Mouse (Mus musculus) embryonic facial prominence, embryonic 15.5 days (tissue): Measurements from ENCODE around the gene Dmbt1. TPM values are rescaled to one million over a fixed set of nuclear protein-coding genes. Genes with fewer than 3 reads are reported as not detected.
"Not testable (repeated sequence)": the region's sequence is repeated elsewhere in the genome, so short reads cannot be mapped to it uniquely, and the experiment has no call there.

Experiments
- ATAC-seq: fragments of 200-750 bp; cut with Nextera tagmentation; 2 replicates; pipeline ENCODE4 v1.8.0; 2017; ENCODE audit warnings: low read depth, moderate TSS enrichment; ENCODE audit not compliant: insufficient number of reproducible peaks, low FRiP score, low TSS enrichment
- H3K27ac ChIP-seq: fragments of 300-500 bp; sonication (generic); replicated peaks from 2 replicates; pipeline ENCODE4 v1.5.1; 2015; ENCODE audit warnings: mild to moderate bottlenecking, inconsistent platforms
- H3K27me3 ChIP-seq: fragments of 300-500 bp; sonication (generic); 2 replicates; pipeline ENCODE4 v1.6.1; 2015; ENCODE audit warnings: inconsistent platforms
- H3K36me3 ChIP-seq: fragments of 300-500 bp; sonication (generic); 2 replicates; pipeline ENCODE4 v1.6.1; 2015; ENCODE audit warnings: mild to moderate bottlenecking, inconsistent platforms
- H3K4me1 ChIP-seq: fragments of 300-500 bp; sonication (generic); 2 replicates; pipeline ENCODE4 v1.6.1; 2015; ENCODE audit warnings: inconsistent platforms
- H3K4me2 ChIP-seq: fragments of 300-500 bp; sonication (generic); replicated peaks from 2 replicates; pipeline ENCODE4 v1.6.1; 2015; ENCODE audit warnings: mild to moderate bottlenecking, inconsistent platforms
- H3K4me3 ChIP-seq: fragments of 300-500 bp; sonication (generic); replicated peaks from 2 replicates; pipeline ENCODE4 v1.5.1; 2015; ENCODE audit warnings: mild to moderate bottlenecking, inconsistent platforms
- H3K9ac ChIP-seq: fragments of 300-500 bp; sonication (generic); 2 replicates; pipeline ENCODE4 v1.6.1; 2015; ENCODE audit warnings: inconsistent platforms
- H3K9me3 ChIP-seq: fragments of 300-500 bp; sonication (generic); replicated peaks from 2 replicates; pipeline ENCODE4 v1.6.1; 2016; ENCODE audit warnings: inconsistent platforms
- WGBS: fragments of 180-500 bp; shearing (Covaris S2); methylation state at CpG from one replicate; pipeline ENCODE4 v1.1.7; 2015; 5-methylcytosine and 5-hydroxymethylcytosine counted together
- polyA plus RNA-seq: library from polyadenylated mRNA; unstranded; fragments of >200 nt; fragmentation: Nextera tagmentation; extraction: Ambion mirVana; gene quantifications from 2 replicates; pipeline ENCODE4 v1.2.1, GENCODE M21; 2015

The Dmbt1 gene
- polyA plus RNA-seq, 1 experiment from 2014 or later: 0.03 TPM

DNA sequence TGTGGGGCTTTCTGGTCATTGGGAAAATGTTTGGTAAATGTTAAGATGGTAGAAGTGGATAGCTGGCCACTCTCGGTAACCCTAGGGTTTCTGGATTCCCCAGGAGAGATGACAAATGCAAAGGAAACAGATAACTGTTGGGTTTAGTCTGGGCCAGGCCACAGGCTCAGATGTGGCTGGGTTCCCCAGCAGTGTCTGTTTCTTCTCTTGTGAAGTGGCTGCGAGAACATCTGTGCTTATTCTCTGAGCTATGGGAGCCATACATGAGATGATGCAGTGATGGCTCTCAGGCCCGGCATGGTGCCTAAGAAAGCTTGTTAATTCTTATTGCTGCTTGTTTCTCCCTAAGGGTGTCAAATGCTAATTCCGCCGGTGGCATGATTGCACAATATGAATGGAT lies 27.8 kb upstream of the Dmbt1 start:
- Histone ChIP-seq H3K36me3 (no peaks in the 10 kb centered on the region), H3K4me1 (no peaks in the 10 kb centered on the region), H3K4me2 (no peak overlapping the region), H3K4me3 (no peak overlapping the region), H3K9me3 (peaks cover 5% of the 10 kb centered on the region; the same call in 1 of the 2 replicates), H3K9ac (no peak overlapping the region), H3K27me3 (no peaks in the 10 kb centered on the region), H3K27ac (no peak overlapping the region)
- no peak for ATAC-seq
- 77% methylated on average over 5 of the region's 5 CpGs for WGBS

DNA sequence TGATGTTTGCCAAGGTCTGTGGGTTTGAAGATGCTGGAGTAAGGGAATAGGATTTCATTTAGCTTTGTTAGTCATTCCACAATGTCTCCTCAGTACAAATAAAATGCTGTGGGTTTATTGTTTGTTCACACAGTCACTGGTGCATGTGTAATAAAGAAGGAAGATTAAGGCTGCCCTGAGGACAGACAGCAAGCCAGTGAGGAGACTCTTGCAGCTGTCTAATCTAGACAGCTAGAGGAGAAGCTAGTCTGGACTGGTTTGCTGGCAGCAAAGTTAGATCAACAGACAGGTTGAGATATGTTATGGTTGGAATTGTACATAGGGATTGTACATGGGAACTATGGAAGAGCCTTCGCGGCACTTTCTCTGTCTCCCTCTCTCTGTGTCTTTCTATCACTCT lies 24.6 kb upstream of the Dmbt1 start:
- WGBS: 69% methylated on average over 2 of the region's 2 CpGs
- no peaks in the 10 kb centered on the region for H3K4me1 ChIP-seq
- no peak for ATAC-seq
- H3K4me2 ChIP-seq: no peak overlapping the region
- H3K9me3 ChIP-seq: peaks cover 5% of the 10 kb centered on the region; the same call in 1 of the 2 replicates
- no peaks in the 10 kb centered on the region for H3K36me3 ChIP-seq
- H3K9ac ChIP-seq: no peak overlapping the region
- no peak overlapping the region for H3K4me3 ChIP-seq
- no peak overlapping the region for H3K27ac ChIP-seq
- no peaks in the 10 kb centered on the region for H3K27me3 ChIP-seq

DNA sequence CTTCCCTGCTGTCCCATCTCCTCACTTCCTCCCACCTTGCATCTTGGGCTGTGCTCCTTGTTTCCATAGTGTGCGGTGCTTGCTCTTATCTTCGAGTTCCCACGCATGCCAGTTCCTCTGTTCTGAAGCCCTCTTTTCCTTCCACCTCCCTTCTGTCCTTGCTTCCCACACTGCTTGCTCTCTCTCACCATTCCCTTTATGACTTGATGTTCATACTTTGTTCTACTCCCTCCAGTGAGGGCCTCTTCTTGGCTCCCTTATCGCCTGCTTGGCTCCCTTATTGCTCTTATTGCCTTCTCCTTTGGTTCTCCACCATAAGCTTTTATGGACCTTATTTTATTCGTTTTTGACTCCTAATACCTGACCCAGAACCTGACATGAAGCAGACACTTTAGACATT lies 22.7 kb upstream of the Dmbt1 start:
- ATAC-seq: no peak
- Histone ChIP-seq H3K27me3 (no peaks in the 10 kb centered on the region), H3K36me3 (no peaks in the 10 kb centered on the region), H3K4me2 (no peak overlapping the region), H3K9ac (no peak overlapping the region), H3K9me3 (peaks cover 5% of the 10 kb centered on the region; the same call in 1 of the 2 replicates), H3K27ac (no peak overlapping the region), H3K4me3 (no peak overlapping the region), H3K4me1 (no peaks in the 10 kb centered on the region)
- 84% methylated on average over 5 of the region's 5 CpGs for WGBS

DNA sequence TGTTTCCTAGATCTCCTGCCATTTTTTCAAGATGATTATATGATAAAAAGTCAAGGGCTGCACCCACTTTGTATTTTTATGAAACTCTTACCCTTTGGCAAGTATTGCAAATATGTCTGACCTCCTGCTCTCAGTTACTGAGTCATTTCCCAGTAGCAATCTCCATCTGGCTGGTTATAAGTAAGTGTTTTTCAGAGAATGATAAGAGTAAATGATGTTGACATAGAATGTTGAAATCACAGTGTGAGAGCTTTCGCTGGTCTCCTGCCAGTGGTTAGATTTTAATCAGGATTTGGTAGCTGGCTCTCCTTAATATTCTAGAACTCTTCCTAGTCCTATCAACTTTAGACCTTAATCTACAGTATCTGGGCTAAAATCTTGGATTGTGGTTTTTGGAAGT lies 20.0 kb upstream of the Dmbt1 start:
- WGBS: 70% methylated on average over 1 of the region's 1 CpGs
- Histone ChIP-seq H3K9me3 (no peaks in the 10 kb centered on the region), H3K4me2 (no peak overlapping the region), H3K9ac (no peak overlapping the region), H3K27ac (no peak overlapping the region), H3K4me3 (no peak overlapping the region), H3K4me1 (no peaks in the 10 kb centered on the region), H3K36me3 (no peaks in the 10 kb centered on the region), H3K27me3 (no peaks in the 10 kb centered on the region)
- no peak for ATAC-seq

DNA sequence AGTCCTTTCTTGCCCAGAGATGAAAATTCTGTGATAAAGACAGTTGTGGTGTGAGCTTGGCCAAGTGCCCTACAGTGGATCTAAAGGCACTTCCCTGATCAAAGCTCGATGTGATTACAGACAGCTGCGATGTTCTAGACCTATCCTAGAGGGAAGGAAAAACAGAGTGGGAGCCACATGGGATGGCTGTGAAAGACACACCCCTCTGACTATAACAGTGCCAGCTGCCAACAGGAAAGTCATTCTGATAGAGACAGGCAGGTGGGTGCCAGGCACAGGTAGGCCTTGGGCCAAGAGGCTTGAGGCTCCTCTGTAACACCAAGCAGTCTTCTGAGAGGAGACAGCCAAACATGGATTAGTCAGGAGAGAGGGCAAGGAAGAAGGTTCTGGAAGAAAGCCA lies 12.7 kb upstream of the Dmbt1 start:
- no peak overlapping the region for H3K4me2 ChIP-seq
- no peaks in the 10 kb centered on the region for H3K9me3 ChIP-seq
- H3K36me3 ChIP-seq: no peaks in the 10 kb centered on the region
- WGBS: 67% methylated on average over 2 of the region's 2 CpGs
- H3K27me3 ChIP-seq: no peaks in the 10 kb centered on the region
- no peaks in the 10 kb centered on the region for H3K4me1 ChIP-seq
- H3K9ac ChIP-seq: no peak overlapping the region
- no peak for ATAC-seq
- no peak overlapping the region for H3K27ac ChIP-seq
- H3K4me3 ChIP-seq: no peak overlapping the region

DNA sequence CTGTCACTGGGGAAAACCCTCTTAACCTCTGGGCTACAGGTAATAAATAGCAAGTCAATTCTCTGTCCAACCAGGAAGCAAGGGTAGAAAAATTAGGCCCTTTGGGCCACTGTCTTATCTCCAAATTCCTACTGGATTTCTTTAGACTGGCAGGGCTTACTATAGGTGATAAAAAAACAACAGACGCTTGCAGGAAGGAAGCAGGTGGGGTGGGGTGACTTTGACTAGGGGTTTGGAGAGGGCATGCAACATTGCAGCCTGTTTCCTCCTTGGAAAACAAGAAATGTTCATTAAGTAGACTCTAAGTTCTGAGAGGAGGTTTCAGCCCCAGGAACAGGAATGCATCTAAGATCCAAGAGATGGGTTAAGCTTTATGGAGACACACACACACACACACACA lies 7.0 kb upstream of the Dmbt1 start:
- no peak overlapping the region for H3K4me2 ChIP-seq
- no peak overlapping the region for H3K27ac ChIP-seq
- no peaks in the 10 kb centered on the region for H3K4me1 ChIP-seq
- no peak overlapping the region for H3K4me3 ChIP-seq
- H3K27me3 ChIP-seq: no peaks in the 10 kb centered on the region
- H3K9ac ChIP-seq: no peak overlapping the region
- no peaks in the 10 kb centered on the region for H3K9me3 ChIP-seq
- WGBS: 66% methylated on average over 1 of the region's 1 CpGs
- no peak for ATAC-seq
- no peaks in the 10 kb centered on the region for H3K36me3 ChIP-seq

DNA sequence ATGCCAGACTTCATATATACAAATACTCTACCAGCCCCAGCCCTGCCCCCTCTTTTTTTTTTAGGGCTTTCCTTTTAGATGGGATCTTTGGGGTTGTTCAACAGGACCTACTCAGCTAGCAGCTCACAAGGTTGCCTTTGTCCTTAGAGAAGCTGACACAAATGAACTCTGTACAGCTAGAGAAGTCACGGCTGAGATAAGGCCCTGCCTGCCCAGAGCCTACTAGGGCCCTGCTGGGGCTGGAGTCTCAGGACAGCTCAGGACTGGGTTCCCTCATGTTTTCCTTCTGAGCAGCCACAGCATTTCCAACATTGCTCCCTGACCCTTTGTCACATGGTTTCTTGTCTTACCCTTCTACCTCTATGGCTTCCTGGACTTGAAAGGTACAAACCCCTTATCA lies 4.3 kb upstream of the Dmbt1 start:
- Histone ChIP-seq H3K9me3 (no peaks in the 10 kb centered on the region), H3K27ac (no peak overlapping the region), H3K4me2 (no peak overlapping the region), H3K4me1 (no peaks in the 10 kb centered on the region), H3K27me3 (no peaks in the 10 kb centered on the region), H3K9ac (no peak overlapping the region), H3K36me3 (no peaks in the 10 kb centered on the region), H3K4me3 (no peak overlapping the region)
- no peak for ATAC-seq
- 56% methylated on average over 1 of the region's 1 CpGs for WGBS

DNA sequence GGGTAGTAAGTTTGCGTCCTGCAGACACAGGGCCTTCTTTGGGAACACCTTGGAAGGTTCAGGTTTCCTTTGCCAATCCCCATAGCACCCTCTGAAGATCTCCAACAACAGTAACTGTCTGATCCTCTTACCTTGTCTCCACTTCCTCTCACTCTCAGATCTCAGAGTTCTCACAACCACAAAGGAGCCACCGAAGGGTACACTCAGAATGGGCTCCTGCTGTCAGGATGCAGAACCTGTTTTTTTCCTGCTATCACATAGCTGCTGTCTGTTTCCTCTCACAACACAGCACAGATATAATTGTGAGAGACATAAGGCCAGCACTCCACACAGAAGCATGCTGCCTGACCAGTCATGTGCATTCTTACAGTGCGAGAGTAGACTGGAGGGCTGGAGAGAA lies 4.5 kb downstream of the Dmbt1 start:
- Histone ChIP-seq H3K4me1 (no peaks in the 10 kb centered on the region), H3K4me2 (no peak overlapping the region), H3K27me3 (no peaks in the 10 kb centered on the region), H3K9me3 (no peaks in the 10 kb centered on the region), H3K9ac (no peak overlapping the region), H3K4me3 (no peak overlapping the region), H3K27ac (no peak overlapping the region), H3K36me3 (no peaks in the 10 kb centered on the region)
- no peak for ATAC-seq
- 80% methylated on average over 3 of the region's 3 CpGs for WGBS

DNA sequence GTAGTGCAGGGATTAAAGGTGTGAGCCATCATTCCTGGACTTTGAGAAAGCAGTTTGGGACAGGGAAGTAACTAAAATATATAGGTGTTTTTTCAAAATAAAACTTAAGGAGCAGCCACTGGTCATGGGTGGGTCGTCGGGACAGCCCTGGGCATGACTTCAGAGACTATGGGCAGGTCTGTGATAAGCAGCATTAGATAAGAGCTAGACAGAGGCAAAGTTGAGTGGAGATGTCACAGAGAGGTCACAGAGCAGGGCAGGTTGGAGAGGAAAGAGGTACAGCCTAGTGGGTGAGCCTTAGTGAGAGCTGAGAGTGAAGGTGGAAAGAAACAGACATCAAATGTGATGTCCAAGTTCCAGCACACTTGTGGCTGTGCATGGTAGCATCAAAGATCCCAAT lies 5.2 kb downstream of the Dmbt1 start:
- H3K4me3 ChIP-seq: no peak overlapping the region
- no peak overlapping the region for H3K27ac ChIP-seq
- no peaks in the 10 kb centered on the region for H3K4me1 ChIP-seq
- no peak for ATAC-seq
- no peaks in the 10 kb centered on the region for H3K9me3 ChIP-seq
- H3K36me3 ChIP-seq: no peaks in the 10 kb centered on the region
- no peaks in the 10 kb centered on the region for H3K27me3 ChIP-seq
- WGBS: 86% methylated on average over 2 of the region's 2 CpGs
- no peak overlapping the region for H3K4me2 ChIP-seq
- H3K9ac ChIP-seq: no peak overlapping the region

DNA sequence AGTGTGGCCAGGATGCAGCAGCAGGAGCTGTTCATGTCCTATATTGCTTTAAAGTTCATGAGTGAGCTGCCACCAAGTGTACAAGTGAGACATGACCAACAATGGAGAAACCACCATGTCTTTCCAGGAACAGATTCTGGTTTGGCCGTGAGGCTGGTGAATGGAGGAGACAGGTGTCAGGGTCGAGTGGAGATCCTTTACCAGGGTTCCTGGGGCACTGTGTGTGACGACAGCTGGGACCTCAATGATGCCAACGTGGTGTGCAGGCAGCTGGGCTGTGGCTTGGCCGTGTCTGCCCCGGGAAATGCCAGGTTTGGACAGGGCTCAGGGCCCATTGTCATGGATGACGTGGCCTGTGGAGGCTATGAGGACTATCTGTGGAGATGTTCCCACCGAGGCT lies 8.9 kb downstream of the Dmbt1 start:
- not testable (repeated sequence) for H3K4me3 ChIP-seq, H3K4me1 ChIP-seq, H3K27me3 ChIP-seq, H3K36me3 ChIP-seq, ATAC-seq, H3K4me2 ChIP-seq, H3K9me3 ChIP-seq, H3K9ac ChIP-seq, H3K27ac ChIP-seq
- 88% methylated on average over 8 of the region's 8 CpGs for WGBS

DNA sequence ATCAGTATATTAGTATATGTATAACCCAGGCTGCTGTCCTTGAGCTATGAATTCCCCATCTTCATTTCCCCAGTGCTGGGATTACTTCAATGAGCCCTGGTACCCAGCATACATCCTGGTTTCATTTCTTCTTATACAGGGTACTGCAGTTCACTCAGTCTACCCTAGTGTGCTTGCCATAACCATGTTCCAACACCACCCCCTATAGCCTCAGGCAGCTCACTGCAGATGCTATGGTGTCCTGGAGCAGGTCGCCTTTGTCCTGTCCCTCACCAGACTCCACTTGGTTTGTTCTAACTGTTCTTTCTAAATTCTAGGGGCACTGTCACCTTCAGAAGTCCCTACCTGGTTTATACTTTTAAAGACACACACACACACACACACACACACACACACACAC lies 10.8 kb downstream of the Dmbt1 start:
- no peak overlapping the region for H3K4me2 ChIP-seq
- H3K4me3 ChIP-seq: no peak overlapping the region
- H3K27me3 ChIP-seq: no peaks in the 10 kb centered on the region
- H3K36me3 ChIP-seq: no peaks in the 10 kb centered on the region
- WGBS: 60% methylated on average over 1 of the region's 1 CpGs
- no peak overlapping the region for H3K9ac ChIP-seq
- H3K4me1 ChIP-seq: no peaks in the 10 kb centered on the region
- no peak for ATAC-seq
- H3K27ac ChIP-seq: no peak overlapping the region
- H3K9me3 ChIP-seq: no peaks in the 10 kb centered on the region

DNA sequence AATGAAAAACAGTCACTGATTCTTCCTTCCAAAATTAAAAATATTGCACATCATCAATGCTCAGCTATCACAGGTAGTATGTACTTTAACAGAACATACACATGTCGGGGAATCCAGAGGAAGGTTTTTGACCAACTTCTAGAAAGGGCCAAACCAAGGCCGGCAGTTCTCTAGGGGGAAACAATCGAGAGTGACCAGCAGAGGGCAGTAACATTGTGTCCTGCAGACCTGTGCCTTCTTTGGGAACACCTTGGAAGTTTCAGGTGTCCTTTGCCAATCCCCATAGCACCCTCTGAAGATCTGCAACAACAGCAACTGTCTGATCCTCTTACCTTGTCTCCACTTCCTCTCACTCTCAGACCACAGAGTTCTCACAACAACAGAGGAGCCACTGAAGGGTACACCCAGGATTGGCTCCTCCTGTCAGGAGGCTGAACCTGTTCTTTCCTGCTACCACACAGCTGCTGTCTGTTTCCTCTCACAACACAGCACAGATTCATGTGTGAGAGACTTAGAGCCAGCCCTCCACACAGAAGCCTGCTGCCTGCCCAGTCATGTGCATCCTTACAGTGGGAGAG lies 13.5 kb downstream of the Dmbt1 start:
- H3K36me3 ChIP-seq, H3K27me3 ChIP-seq, H3K9me3 ChIP-seq, H3K4me1 ChIP-seq, H3K27ac ChIP-seq, H3K4me2 ChIP-seq, H3K9ac ChIP-seq, H3K4me3 ChIP-seq, ATAC-seq: not testable (repeated sequence)
- 30% methylated on average over 3 of the region's 3 CpGs for WGBS
